Mouse (Mus musculus) spleen, postnatal 0 days (tissue): ENCODE measurements around the gene Tmprss13. TPM values are rescaled to one million over a fixed set of nuclear protein-coding genes. Genes with fewer than 3 reads are reported as not detected.

Source experiments
- polyA plus RNA-seq: library from polyadenylated mRNA; unstranded; fragments of >200 nt; fragmentation: Nextera tagmentation; extraction: Ambion mirVana; gene quantifications from 2 replicates; pipeline ENCODE4 v1.2.1, GENCODE M21; 2015

Tmprss13 gene
- polyA plus RNA-seq = not detected in 2 replicates

DNA sequence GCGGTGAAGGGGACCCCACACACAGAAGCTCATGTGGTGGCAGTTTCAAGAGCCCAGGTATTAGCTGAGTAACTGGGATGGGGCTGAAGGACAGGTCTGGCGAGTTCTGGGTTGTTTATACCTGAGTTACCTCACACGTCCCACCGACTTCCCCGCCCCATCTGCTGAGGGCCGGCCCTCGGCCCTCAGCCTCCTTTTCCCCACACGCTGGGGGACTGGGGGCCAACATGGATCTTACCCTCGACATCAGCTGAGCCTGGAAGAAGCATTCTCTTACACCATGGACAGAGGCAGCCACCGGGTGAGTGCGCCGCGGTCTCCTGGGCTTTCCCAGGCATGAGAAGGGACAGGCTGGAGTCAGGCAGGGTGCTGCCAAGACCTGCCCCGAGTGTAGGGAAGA lies at the start of gene Tmprss13:
Gene Tmprss13, plus strand, starts transcription at position 246 of the 400 bp plus-strand sequence.

DNA sequence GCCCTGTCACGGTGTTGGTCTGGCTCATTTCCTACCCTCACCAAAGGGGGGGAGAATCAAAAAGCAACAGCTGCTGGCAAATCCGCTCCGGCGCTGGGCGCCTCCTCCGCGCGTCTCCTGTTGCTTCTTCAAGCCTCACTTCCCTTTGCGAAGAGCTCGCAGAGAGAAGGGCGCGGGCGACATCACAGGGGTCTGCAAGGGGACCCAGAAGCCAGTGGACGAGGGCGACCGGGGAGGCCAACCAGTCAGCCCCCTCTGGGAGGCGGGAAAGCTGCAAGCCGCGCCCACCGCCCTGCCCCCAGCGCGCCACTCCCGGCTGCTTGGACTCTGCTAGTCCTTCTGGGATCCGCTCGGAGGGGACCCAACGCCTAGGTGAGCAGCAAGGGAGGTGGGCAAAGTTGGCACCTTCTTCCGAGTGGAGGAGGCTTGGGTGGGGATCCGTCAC lies 51.2 kb downstream of the Tmprss13 start, which contains the start of gene Fxyd6:
Gene Fxyd6, plus strand, starts transcription at position 69 of the 445 bp plus-strand sequence.

Other genes starting within 250 kb of the Tmprss13 start
- gene Jaml, start 239.9 kb upstream of the Tmprss13 start, polyA plus RNA-seq = 10.2 and 10.3 TPM in 2 replicates
- 0.38 and 0.42 TPM in 2 replicates for gene Scn2b, start 201.3 kb upstream of the Tmprss13 start, polyA plus RNA-seq
- gene Scn4b, start 180.7 kb upstream of the Tmprss13 start, polyA plus RNA-seq = 0.19 and 0.24 TPM in 2 replicates
- 0.28 and 0.34 TPM in 2 replicates for gene BC049352, start 137.1 kb upstream of the Tmprss13 start, polyA plus RNA-seq
- gene Tmprss4, start 115.0 kb upstream of the Tmprss13 start, polyA plus RNA-seq = 0.12 TPM in 1 of 2 replicates, not detected in the other
- gene Il10ra, start 50.0 kb upstream of the Tmprss13 start, polyA plus RNA-seq = 3.3 and 5.8 TPM in 2 replicates
- gene Fxyd6, start 51.1 kb downstream of the Tmprss13 start, polyA plus RNA-seq = 15.5 and 17.0 TPM in 2 replicates
- 0.67 and 0.82 TPM in 2 replicates for gene Fxyd2, start 80.6 kb downstream of the Tmprss13 start, polyA plus RNA-seq
- not detected in 2 replicates for gene Dscaml1, start 107.5 kb downstream of the Tmprss13 start, polyA plus RNA-seq